Mouse (Mus musculus) cerebellum, postnatal 4 days (tissue): ENCODE measurements around the gene Lrrtm1.

Source experiments
- DNase-seq, 2 experiments: peaks; one replicate each; pipeline ENCODE4 v3.0.0; 2022; ENCODE audit warnings: low spot score in 2 of 2, mixed read lengths in 1 of 2

Lrrtm1 gene

GRCm38 (mm10) chr6:77306796-77307195, 64.3 kb downstream of the Lrrtm1 start:
- DNase-seq: no peak
